Mouse (Mus musculus): ENCODE data around the gene Pth2r.

Gene Pth2r

DNA sequence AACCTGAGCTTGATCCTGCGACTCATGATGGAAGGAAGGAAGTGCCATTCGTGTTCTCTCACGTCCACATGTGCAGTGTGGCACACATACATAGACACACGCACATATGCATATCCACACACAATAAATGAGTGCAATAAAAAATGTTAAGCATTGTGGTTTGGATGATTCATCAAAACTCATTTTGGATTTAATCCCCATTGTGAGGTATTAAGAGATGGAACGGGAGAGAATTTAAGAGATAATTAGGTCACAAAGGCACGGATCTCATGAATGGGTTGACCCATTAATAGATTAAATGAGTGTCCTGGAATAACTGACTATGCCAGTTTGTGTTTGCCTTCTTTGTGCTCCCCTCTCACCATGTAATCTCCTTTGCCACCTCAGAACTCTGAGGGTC, at the start of gene Pth2r:
TSS of gene Pth2r (plus strand) at position 301 of the 400 bp plus-strand sequence.
- no peak for DNase-seq (ENCODE audit: low spot score)

DNA sequence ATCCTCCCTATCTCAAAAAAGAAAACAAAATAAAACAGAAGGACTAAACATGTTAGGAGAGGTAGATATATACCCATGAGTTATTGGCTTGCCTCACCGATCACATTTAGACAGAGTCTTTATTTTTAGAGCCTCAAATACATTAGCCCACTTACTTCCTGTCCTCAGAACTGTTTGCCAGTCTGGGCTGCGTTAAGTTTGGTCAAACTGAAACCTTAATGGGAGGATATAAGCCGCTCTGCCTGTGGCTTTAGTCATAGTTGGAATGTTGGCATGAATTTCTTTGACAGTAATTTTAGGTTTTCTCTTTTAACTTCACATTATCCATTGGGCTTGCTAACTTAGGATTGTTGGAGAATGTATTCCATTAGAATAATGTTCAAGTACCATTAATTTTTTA, 44.1 kb upstream of the Pth2r start:
- no peak for DNase-seq (ENCODE audit: low spot score)

DNA sequence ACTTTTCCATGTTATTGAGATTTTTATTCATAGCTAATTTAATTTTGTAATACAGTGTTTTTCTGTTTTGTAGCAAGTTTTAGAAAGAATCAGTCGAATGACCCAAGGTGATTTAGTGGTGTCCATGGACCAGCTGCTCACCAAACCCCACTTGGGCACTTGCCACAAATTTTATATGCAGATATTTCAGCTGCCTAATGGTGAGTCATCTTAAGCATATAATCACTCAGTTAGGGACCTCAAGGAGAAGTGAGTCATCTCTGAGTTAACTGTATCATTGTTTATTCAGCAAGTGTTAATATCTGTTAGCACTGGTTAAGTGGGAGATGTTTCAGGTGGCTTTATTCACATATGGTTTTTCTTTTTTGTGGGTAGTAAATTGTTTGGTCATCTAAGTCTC, 36.2 kb upstream of the Pth2r start:
- DNase-seq (ENCODE audit: low spot score) = no peak

DNA sequence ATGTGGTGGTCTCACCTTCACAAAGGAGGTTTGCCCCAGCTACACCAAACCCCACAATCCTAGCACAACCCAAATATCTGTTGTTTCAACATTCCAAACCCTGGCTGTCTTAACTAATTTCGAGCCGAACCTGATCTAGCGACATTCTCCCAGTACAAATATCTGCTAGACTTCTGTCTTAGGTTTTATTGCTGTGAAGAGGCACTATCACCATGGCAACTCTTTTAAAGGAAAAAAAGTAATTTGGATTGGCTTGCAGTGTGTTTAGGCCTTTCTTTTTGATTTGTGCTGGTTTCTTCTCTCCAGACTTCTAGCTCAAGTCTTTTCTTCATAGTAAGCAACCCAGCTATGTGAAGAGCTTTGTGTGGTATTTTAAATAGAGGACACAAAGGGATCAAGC, 1.4 kb upstream of the Pth2r start:
- DNase-seq (ENCODE audit: low spot score) = no peak

DNA sequence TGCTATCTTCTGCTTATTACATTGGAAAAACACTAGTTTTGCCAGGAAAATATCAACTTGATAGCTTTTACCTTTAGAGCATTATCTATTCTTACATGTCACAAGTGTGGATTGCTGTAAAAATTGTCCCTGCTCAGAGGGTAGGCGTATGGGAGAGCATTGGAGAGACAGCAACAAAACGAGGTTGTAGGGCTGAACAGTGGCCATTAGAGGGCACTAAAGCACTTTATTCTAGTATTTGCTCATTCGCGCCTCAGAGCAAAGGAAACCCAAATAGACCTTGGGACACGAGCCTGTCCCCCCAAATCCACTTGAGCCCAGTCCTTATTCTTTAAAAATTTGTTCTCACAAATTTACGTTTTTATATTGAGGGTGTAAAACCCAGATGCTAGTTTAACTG, 910 bp downstream of the Pth2r start:
- DNase-seq (ENCODE audit: low spot score) = no peak

DNA sequence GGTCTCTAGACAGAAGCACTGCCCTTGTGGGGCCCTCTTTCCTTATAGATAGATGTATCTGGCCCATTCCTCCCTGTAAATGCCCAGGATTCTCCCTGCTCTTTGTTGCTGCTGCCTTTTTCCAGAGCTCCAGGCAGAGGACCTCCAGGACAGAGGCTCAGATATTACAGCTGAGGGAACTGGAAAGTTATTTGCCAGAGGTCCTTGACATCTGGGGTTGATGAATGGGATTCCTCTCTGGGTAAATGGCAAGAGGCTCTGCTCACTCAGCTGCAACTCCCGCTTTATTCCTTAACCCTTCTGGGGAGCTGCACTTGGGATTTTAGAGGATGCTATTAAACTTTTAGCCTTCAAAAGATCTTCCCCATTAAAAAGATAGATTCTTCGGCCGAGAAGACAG, 26.6 kb downstream of the Pth2r start:
- DNase-seq (ENCODE audit: low spot score) = no peak

DNA sequence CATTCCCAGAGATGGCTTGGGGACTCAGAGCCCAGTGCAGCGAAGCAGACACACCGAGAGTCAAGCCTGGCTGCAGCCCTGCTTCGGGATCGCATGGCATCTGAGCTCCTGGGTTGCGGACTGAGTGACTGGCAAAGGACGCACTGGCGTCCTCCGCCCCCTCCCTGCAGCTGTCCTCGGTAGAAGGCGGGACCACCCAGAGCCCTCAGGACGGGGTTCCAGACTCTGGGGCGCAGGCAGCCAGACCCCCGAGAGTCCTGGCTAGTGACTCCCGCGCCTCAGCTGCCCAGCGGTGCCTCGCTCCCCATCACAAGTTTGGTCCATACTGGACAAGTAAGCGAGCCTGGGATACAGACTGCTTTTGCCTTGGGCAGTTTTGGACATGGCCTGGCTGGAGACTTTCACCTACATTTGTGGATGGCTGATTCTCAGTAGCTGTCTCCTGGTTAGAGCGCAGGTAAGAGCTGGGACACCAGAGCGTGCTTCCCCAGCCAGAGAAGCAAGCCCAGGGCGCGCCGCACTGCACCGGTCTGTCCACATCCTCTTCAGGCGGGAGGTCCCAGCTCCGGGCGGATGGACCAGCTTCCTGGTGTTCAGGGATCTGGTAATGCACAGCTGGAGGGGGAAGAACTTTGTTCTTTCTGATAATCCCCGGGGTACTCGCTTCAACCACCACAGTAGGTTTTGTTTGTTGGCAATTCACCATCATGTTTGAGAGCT, 29.5 kb downstream of the Pth2r start:
- DNase-seq (ENCODE audit: low spot score) = no peak

DNA sequence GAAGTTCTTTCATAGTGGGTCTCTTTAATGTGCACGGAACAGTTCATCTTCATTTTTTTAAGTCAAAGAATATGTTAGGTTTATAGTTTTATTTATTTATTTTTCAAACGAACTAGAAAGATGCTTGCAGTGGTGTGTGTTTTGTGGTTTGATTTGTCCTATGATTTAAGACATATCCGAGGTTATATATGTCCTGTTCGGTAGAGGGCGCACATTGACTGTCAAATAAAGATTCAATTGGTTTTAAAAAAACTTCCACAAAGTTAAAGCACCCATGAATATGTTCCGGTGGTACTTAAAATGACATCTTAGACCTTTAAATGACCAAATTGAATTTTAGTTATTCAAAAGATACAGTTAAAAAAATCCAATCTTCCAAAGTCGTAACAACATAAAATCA, 30.3 kb downstream of the Pth2r start:
- no peak for DNase-seq (ENCODE audit: low spot score)

DNA sequence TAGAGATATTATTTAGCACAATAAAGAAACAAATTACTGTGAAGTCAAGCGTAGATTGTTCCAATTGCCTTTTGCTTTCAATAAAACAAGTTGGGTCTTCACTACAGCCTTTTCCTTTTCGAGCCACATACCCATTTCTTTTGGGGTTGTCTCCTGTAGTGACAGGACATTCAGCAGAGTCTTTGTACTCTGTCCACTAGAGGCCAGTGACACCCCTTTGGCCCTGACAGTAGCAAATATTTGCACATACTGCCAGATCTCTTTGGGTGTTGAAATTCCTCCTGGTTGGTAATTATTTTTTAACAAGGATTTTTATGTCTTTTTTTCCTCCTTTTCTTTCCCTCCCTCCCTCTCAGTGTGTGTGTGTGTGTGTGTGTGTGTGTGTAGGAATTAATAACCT, 31.0 kb downstream of the Pth2r start:
- no peak for DNase-seq (ENCODE audit: low spot score)

DNA sequence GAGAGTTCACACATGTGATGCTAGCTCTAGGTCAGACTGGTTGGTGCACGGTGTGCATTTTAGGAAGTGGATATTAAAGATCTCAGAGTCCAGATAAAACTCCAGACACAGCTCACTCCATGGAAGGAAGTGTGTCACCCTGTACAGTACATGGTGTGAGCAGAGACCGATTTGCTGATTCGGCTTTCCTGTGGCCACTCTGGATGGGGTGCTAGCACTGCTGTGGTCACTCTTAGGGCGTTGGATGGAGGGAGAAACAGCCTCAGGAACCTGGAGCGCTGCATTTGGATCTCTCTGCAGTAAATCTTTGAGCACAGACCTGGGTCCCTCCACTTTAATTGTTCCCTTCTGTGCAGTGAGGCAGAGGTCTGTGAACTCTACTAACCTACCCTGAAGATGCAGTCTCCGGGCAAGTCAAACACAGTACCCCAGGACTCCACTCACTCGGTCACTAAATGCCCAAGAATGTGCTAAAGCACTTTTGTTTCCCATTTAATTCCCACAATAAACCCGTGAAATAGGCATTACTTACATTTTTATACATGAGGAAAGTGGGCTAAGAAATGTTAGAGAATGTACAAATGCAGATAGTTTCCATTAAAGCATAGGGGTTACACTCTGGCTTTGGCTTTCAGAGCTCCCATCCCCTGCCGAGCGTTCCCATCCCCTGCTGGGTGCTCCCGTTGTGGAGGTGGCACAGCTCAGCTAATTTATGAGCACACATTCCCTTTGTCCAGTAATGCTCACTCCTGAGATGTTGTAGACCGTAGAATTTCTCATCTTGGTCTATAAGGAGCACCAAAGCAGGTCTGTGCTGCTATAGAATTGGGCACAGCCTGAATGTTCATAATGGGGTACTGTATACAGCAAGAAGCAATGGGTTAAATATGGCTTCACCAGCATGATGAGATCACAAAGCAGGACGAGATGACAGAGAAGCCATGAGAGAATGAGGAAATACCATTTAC, 32.5 kb downstream of the Pth2r start:
- no peak for DNase-seq (ENCODE audit: low spot score)

DNA sequence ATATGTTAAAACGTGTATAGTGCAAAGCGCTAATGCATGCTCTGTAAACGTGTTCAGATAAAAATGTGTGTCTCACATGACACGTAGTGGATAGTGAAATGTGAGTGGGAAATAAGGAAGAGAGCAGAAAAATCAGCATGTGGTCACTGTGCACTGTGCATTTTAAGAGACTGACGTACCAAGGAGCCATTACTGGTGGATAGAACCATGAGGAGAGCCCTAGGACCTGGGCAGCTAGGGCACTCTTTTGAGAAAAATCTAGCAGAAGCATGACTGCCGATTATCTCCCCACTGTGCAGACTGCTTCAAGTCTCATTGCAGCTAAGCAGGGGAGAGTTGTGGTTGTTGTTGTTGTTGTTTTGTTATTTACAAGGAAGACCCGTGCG, 33.2 kb downstream of the Pth2r start:
- no peak for DNase-seq (ENCODE audit: low spot score)

DNA sequence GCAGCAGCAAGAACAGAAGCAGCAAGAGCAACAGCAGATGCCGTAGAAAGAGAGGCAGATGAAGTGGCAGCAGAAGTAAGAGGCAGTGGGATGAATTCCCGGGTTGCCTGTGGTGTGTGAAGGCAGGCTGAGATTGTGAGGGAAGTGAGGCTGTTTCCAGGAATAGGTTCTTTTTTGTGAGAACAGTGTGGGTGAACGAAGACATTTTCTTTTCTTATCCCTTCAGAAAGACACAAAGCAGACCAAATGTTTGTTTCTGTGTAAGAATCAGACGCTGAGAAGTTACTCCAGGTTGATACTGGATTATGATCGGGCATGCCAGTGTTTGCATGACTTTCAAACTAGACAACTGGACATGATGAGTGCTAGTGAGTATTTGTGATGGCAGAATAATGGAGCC, 52.2 kb downstream of the Pth2r start:
- no peak for DNase-seq (ENCODE audit: low spot score)

DNA sequence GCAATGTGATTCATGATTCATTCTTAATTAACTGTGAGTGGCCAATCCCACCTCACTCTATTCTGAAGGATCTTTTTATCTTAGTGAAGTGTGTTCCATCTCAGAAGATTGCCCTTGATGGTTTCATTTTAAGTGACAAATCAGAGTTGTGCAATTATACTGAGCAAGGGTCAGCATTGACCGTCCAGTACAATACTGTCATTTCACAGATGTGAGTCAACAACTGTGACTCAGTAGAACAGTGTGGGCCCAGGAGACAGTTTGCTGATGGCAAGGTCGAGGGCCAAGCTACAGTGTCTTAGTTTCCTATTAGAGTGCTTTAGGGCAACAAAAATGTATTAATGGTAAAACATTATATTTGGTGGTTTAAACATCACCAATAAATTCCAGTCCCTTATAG, 55.9 kb downstream of the Pth2r start:
- no peak for DNase-seq (ENCODE audit: low spot score)

DNA sequence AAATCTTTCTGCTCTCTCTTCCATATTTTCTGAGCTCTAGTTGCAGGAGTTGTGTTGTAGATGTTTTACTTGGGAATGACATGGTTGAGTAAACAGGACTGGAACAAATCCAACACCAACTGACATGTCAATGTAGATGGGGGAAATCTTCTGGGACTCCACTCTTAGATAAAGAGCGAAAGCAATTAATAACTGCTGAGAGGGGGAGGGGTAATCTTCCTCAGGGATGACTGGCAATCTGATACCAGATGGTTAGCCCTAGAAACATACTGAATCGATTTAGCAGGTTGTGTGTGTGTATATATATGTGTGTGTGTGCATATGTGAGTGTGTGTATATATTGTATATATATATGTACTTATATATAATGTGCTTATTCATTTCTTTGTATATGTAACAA, 58.4 kb downstream of the Pth2r start:
- DNase-seq (ENCODE audit: low spot score) = no peak

DNA sequence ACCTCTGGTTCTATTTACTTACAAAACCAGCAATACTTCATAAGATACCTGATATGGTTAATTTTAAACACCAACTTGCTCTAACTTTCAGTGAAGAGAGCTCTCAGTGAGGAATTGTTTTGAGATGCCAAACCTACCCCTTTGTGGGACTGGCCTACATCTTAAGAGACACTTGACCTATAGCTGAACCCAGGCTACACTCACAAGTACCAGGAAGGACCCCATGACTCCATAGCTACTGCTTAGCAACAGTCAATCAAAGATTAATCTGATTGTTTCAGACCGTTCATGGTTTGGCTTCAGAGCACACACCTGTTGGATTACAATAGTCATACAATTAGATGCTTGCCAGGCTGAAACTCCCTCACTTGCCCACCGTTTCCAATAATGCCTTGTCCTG, 71.1 kb downstream of the Pth2r start:
- no peak for DNase-seq (ENCODE audit: low spot score)

DNA sequence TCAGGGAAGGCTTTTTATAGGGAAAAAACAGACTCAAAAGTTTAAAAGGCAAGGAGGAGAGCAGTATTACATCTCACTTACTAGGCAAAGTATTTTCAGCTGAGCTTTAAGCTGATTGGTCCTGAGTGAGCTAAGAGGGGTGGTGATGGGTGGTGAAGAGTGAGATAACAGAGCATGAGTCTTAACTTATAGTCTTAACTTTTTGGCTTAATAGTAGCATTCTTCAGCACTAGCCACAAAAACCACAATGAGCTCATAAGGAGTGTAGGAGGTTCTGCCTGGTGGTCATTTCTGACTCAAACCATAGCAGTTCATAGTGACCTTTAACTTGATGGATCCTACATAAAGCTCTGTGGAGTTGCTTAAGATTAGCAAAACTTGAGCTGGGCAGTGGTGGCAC, 72.3 kb downstream of the Pth2r start:
- no peak for DNase-seq (ENCODE audit: low spot score)

DNA sequence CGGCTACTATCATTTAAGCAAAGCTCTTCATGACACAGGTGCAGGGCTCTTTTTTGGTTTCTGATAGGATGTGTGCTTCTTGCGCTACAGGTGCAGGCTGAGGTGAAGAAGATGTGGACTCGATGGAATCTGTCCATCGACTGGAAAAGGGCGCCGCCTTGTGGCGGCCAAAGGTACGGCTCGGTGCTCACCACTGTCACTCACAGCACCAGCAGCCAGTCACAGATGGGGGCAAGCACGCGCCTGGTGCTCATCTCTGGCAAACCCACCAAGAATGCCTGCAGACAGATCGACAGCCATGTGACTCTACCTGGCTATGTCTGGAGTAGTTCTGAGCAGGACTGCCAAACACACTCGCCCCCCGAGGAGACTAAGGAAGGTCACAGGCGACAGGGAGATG, 106.5 kb downstream of the Pth2r start:
- DNase-seq (ENCODE audit: low spot score) = peak; percentile 1

DNA sequence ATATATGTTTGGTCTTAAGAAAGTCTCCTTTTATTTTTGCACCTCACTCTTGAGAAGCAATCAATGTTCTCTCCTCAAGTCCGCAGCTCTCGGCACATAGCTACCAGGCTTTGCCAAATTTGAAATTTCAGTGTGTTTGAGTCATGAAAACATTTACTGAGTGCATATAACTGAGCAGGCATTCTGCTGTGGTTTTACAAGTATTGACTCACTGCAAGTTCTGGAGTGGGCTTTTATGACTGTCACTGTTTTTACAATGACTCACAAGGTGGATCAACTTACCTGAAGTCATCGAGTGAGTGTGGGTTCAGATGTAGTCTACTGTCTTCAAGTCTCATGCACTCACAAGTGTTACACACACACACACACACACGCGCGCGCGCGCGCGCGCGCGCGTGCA, 107.8 kb downstream of the Pth2r start:
- no peak for DNase-seq (ENCODE audit: low spot score)

DNA sequence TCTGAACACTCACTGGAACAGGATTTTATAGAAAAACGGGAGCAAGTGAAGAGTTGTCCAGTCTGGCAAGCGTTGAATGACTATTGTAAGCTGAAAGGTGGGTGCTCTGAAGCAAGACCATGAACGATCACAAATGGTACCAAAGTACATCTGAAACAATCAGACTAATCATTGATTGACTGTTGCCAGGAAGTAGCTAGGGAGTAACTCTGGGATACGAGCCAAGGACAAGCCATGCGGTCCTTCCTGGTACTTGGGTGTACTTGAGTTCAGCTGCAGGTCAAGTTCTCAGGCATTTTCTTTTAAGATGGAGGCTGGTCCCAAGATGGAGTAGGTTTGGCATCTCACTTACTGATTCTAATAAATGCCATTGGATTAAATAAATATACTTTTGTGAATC, 125.6 kb downstream of the Pth2r start:
- no peak for DNase-seq (ENCODE audit: low spot score)

DNA sequence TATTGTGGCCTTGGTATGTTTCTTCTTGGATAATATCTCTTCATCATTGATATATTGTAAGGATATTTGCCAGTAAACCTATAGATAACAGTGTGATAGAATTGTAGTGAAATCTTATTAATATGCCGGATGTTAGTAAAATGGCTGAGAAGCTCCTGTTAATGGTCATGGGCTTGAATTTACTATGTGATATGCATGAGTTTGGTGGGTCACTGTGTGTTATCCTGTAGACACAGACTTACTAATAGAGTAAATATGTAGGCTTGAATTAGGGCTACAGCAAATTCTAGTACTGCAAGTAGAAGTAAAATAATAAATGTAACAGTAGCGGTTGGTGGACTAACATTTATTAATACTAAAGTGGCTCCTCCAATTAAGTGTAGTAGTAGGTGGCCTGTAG, 139.1 kb downstream of the Pth2r start:
- DNase-seq (ENCODE audit: low spot score) = no peak

DNA sequence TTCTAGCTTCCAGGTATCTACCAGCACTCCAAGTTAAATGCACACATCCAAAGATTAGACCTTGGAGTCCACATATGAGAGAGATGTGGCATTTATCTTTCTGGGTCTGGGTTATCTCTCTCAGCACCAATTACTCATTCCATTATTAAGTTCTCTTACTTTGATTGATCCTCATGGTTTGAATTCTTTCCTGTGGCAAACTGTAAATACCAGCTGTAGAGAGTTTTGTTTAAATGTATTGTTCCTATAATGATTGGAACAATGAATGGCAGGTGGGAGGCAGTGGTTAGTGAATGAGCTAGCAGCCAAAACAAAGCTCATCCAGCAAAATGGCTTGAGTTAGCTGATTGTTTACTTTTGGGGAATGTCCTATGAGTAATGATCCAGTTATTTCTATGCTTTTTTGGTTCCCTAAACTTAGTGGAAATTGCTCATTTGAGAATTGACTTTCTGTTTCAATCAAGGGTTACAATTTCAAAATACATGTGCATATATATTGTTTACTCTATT, 140.7 kb downstream of the Pth2r start:
- DNase-seq (ENCODE audit: low spot score) = no peak

Data from ovary, postnatal 10 days (tissue).